Mouse (Mus musculus): ENCODE measurements at regions not wholly inside any gene's neighbourhood (a gene's known extent, or its start where the extent isn't known, plus 50 kb on each side); places are given as distances from the start of the nearest gene placed in this dataset.

DNA sequence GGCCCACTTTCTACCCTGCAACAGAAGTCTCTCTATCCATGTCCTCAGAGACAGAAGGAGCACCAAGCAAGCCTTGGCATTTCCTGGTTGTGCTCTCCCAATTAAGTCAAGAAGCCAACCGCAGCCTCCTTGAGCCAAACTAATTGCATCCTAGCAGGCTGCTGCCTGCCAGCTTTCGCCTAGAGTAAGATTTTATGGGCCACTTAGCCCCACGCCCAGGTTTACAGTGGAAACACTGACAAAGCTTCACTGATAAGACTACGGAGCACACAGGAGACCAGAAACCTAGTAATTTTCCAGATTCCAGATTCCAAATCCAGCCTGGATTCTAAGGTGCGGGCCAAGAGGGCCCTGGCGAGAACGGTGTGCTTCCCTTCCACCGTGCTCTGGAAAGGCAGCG lies 249.0 kb upstream of the Usp24 start:
- no peak for ATAC-seq
- 65% methylated on average over 9 of the region's 9 CpGs for WGBS (ENCODE audit: insufficient replicate concordance)

GRCm38 (mm10) chr4:106083546-106083945 lies 232.5 kb upstream of the Usp24 start:
- H3K4me1 ChIP-seq = no peaks in the 10 kb centered on the region
- H3K4me2 ChIP-seq = no peak overlapping the region
- no peak overlapping the region for H3K9ac ChIP-seq
- H3K27ac ChIP-seq = no peak overlapping the region
- H3K36me3 ChIP-seq = no peaks in the 10 kb centered on the region
- ATAC-seq = no peak
- H3K4me3 ChIP-seq = no peak overlapping the region
- H3K9me3 ChIP-seq (replicated peaks) = no peaks in the 10 kb centered on the region
- H3K27me3 ChIP-seq (replicated peaks) = no peaks in the 10 kb centered on the region

More for the DNA sequence above, 249.0 kb upstream of the Usp24 start:
- Histone ChIP-seq H3K9ac (no peak overlapping the region), H3K4me2 (no peak overlapping the region), H3K27me3 (replicated peaks) (no peaks in the 10 kb centered on the region), H3K4me3 (no peak overlapping the region), H3K36me3 (no peaks in the 10 kb centered on the region), H3K27ac (no peak overlapping the region), H3K4me1 (no peaks in the 10 kb centered on the region), H3K9me3 (replicated peaks) (no peaks in the 10 kb centered on the region)

GRCm38 (mm10) chr4:106091927-106092675 lies 223.9 kb upstream of the Usp24 start:
- H3K27ac ChIP-seq = no peak overlapping the region
- no peaks in the 10 kb centered on the region for H3K9me3 ChIP-seq (replicated peaks)
- no peaks in the 10 kb centered on the region for H3K27me3 ChIP-seq (replicated peaks)
- no peak overlapping the region for H3K4me3 ChIP-seq
- no peaks in the 10 kb centered on the region for H3K36me3 ChIP-seq
- no peak overlapping the region for H3K4me2 ChIP-seq
- ATAC-seq = no peak
- H3K4me1 ChIP-seq = no peaks in the 10 kb centered on the region
- no peak overlapping the region for H3K9ac ChIP-seq
- 44% methylated on average over 9 of the region's 9 CpGs for WGBS (ENCODE audit: insufficient replicate concordance)

- no peak overlapping the region for H3K9ac ChIP-seq
Observed at GRCm38 (mm10) chr4:106092676-106093070, 223.3 kb upstream of the Usp24 start.

DNA sequence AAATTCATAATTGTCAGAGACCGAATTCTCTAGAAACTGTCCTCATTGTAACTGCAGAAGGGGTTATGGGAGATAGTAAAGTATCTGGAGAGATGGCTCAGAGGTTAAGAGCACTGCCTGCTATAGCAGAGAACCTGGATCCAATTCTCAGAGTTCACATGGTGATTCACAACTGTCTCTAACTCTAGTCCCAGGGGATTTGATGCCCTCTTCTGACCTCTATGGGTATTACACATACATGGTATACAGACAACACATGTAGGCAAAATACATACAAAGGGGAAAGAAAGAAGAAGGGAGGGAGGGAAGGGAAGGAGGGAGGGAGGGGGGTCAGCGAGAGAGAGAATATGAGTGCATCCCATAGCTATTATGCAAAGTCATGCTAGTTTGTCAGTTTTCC lies 222.8 kb upstream of the Usp24 start:
- Histone ChIP-seq H3K4me2 (no peak overlapping the region), H3K9ac (no peak overlapping the region), H3K27me3 (replicated peaks) (no peaks in the 10 kb centered on the region), H3K4me1 (no peaks in the 10 kb centered on the region), H3K27ac (no peak overlapping the region), H3K4me3 (no peak overlapping the region), H3K9me3 (replicated peaks) (no peaks in the 10 kb centered on the region), H3K36me3 (no peaks in the 10 kb centered on the region)
- no peak for ATAC-seq
- WGBS (ENCODE audit: insufficient replicate concordance) = 50% methylated on average over 2 of the region's 2 CpGs

More at GRCm38 (mm10) chr4:106092676-106093070, 223.3 kb upstream of the Usp24 start:
- no peaks in the 10 kb centered on the region for H3K9me3 ChIP-seq (replicated peaks)
- no peaks in the 10 kb centered on the region for H3K36me3 ChIP-seq
- no peak overlapping the region for H3K27ac ChIP-seq
- H3K4me3 ChIP-seq = no peak overlapping the region
- no peak for ATAC-seq
- H3K4me2 ChIP-seq = no peak overlapping the region
- WGBS (ENCODE audit: insufficient replicate concordance) = 53% methylated on average over 6 of the region's 6 CpGs
- H3K27me3 ChIP-seq (replicated peaks) = no peaks in the 10 kb centered on the region
- H3K4me1 ChIP-seq = no peaks in the 10 kb centered on the region

DNA sequence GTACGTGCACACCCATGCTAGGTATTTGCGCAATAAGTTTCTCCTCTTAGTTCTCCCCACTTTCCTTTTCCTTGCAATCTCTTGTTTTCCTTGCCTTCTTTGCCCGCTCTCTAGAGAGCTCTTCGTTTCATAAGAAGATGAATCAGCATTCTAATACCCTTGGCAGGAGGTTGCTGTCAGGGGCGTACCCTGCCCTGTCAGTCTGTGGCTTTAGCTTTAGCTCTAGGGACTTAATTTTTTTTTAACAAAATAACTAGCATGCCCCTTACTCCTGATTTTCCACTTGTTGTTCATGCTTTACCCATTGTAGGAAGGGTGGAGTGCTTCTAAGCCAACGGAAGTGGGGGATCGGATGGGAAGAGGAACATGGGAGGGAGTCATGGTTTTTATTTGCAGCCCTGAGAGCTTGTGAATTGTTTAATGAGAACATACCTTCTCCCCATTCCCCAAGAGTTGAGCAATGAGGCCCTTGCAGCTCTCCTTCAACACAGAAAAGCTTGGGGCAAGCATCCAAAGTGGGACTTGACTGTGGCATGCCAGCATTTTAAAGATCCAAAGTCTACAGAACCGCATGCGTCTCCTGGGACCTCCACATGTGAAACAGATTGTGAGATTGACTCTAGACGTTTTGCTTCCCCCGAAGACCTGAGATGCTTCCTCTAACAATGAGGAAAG lies 221.0 kb upstream of the Usp24 start:
- H3K9me3 ChIP-seq (replicated peaks) = no peaks in the 10 kb centered on the region
- H3K27ac ChIP-seq = no peak overlapping the region
- H3K4me1 ChIP-seq = no peaks in the 10 kb centered on the region
- H3K36me3 ChIP-seq = no peaks in the 10 kb centered on the region
- no peak overlapping the region for H3K9ac ChIP-seq
- no peaks in the 10 kb centered on the region for H3K27me3 ChIP-seq (replicated peaks)
- no peak overlapping the region for H3K4me2 ChIP-seq
- no peak overlapping the region for H3K4me3 ChIP-seq
- no peak for ATAC-seq
- WGBS (ENCODE audit: insufficient replicate concordance) = 59% methylated on average over 11 of the region's 11 CpGs

DNA sequence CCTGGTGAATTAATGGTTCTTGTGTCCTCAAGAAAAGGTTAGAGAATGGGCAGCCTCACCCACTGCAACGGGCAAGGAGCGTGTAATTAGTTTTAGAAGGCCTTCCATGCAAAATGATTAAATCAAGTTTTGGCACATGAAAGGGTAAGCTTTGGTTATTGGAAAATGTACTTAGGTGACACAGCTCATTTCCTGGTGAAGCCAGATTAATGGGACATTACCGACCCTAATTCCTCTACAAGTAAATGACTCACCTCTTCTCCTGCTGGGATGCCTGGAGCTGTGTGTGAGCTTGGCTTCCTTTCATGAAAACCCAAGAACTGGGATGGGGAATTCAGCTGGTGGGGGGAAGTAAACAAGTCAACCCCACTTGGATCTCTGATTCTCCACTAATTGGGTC lies 219.9 kb upstream of the Usp24 start:
- Histone ChIP-seq H3K27me3 (replicated peaks) (no peaks in the 10 kb centered on the region), H3K4me2 (no peak overlapping the region), H3K9me3 (replicated peaks) (no peaks in the 10 kb centered on the region), H3K4me1 (no peaks in the 10 kb centered on the region), H3K4me3 (no peak overlapping the region), H3K36me3 (no peaks in the 10 kb centered on the region), H3K9ac (no peak overlapping the region), H3K27ac (no peak overlapping the region)
- no peak for ATAC-seq
- WGBS (ENCODE audit: insufficient replicate concordance) = 73% methylated on average over 3 of the region's 3 CpGs

DNA sequence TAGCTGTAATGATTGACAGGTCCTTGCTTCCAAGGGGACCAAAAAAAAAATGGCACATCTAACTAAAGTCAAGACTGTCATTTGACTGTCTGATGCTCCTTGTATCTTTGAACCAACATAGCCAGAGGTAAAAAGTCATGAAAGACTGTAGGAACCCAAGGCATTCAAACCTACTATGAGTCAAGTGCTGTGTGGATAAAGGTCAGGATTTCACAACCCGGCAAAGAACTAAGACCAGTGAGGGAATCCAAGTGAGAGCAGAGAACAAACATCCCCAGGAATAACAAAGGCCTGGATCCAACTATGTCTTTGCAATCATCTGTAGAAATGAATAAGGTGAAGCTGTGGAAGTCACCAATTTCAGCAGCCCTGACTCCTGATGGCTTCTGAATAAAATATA lies 218.2 kb upstream of the Usp24 start:
- Histone ChIP-seq H3K9ac (no peak overlapping the region), H3K9me3 (replicated peaks) (no peaks in the 10 kb centered on the region), H3K4me3 (no peak overlapping the region), H3K27ac (no peak overlapping the region), H3K4me1 (no peaks in the 10 kb centered on the region), H3K4me2 (no peak overlapping the region), H3K27me3 (replicated peaks) (no peaks in the 10 kb centered on the region), H3K36me3 (no peaks in the 10 kb centered on the region)
- no peak for ATAC-seq
- whole genome bisulfite sequencing (ENCODE audit: insufficient replicate concordance) = 81% methylated on average over 1 of the region's 1 CpGs

DNA sequence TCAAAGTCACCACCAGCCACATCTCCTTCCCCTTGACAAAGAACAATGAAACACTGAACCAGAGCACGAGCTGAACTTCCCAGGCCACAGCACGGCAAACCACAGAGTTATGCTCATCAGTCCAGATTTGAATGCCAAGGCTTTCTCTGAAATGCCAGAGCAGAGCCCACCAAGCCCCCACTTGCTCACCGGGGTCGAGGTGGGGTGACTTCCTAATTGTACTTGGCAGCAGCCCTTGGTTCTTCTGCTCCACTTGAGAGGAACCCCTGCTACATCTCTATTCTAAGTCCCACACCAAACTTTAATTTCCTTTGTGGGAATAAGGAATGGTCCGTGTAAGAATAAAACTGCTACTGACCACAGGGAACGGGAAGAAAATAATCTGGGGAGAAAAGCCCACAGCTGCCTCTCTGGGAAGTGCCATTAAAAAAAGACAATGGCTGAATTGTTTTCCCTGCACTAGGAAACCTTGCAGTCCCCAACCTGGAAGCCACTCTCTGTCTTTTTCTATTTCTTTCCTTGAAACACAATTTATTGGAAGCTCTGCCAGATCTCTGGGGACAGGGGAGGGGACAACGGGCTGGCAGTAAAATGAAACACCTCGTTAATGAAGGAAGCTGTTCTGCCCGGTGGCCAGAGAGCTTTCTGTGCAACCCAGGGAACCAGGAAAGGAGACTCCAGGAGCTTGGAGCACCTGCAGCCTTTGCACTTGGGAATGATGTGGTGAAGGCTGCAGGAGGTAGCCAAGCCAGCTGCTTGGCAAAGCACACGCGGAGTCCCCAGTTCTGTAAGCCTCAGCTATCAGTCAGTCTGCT lies 215.6 kb upstream of the Usp24 start:
- H3K4me2 ChIP-seq = no peak overlapping the region
- H3K27ac ChIP-seq = no peak overlapping the region
- H3K9ac ChIP-seq = no peak overlapping the region
- WGBS (ENCODE audit: insufficient replicate concordance) = 52% methylated on average over 11 of the region's 11 CpGs
- no peaks in the 10 kb centered on the region for H3K36me3 ChIP-seq
- H3K4me3 ChIP-seq = no peak overlapping the region
- no peaks in the 10 kb centered on the region for H3K9me3 ChIP-seq (replicated peaks)
- no peaks in the 10 kb centered on the region for H3K27me3 ChIP-seq (replicated peaks)
- no peak for ATAC-seq
- H3K4me1 ChIP-seq = no peaks in the 10 kb centered on the region

GRCm38 (mm10) chr4:106101904-106102303 lies 214.1 kb upstream of the Usp24 start:
- Histone ChIP-seq H3K9ac (no peak overlapping the region), H3K4me3 (no peak overlapping the region), H3K27me3 (replicated peaks) (no peaks in the 10 kb centered on the region), H3K36me3 (no peaks in the 10 kb centered on the region), H3K4me2 (no peak overlapping the region), H3K27ac (no peak overlapping the region), H3K4me1 (no peaks in the 10 kb centered on the region), H3K9me3 (replicated peaks) (no peaks in the 10 kb centered on the region)
- WGBS (ENCODE audit: insufficient replicate concordance) = 50% methylated on average over 5 of the region's 5 CpGs
- no peak for ATAC-seq

DNA sequence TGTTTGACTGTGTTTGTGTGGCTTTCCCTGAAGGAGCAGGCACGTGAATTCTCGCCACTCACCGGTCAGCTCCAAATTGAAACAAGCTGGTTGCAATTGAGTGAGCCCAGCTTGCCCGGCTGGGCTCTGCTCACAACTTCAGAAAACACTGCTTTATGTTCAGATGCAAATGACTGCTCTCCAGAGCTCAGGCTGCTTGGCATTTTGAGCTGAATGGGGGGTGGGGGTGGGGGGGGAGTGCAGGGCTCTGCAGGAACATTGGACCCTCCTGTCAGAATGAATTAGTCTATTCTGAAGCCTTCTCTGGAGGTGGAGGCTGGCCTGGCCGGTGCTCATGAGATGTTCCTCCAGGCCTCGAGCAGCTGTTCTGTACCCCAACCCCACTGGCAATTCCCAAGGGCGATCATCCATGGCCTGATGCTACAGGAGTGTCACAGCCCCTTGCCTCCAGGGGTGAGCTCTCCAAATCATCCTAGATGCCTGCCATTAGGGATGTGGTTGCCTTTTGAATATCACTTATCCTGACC lies 213.5 kb upstream of the Usp24 start:
- WGBS (ENCODE audit: insufficient replicate concordance) = 64% methylated on average over 7 of the region's 7 CpGs
- H3K4me3 ChIP-seq = no peak overlapping the region
- ATAC-seq = no peak
- H3K27me3 ChIP-seq (replicated peaks) = no peaks in the 10 kb centered on the region
- no peaks in the 10 kb centered on the region for H3K36me3 ChIP-seq
- H3K9ac ChIP-seq = no peak overlapping the region
- no peak overlapping the region for H3K27ac ChIP-seq
- H3K4me1 ChIP-seq = no peaks in the 10 kb centered on the region
- H3K9me3 ChIP-seq (replicated peaks) = no peaks in the 10 kb centered on the region
- no peak overlapping the region for H3K4me2 ChIP-seq
